In genomic region chr3:121224763-121225162, GRCm38 (mm10) we compare ENCODE assay signal across 25 mouse cellular contexts.
"Had no signal": no experiment of that assay in that cellular context is flagged by ENCODE, and none has a peak within 500 bp of the region (broad histone marks: within the 10 kb centered on the region; RNA-seq: fewer than 3 reads in every experiment).

No protein-coding gene starts in this region.

- H3K4me2 ChIP-seq: embryonic facial prominence, embryonic 12.5 days; embryonic facial prominence, embryonic 13.5 days; embryonic facial prominence, embryonic 15.5 days; forebrain, embryonic 12.5 days; forebrain, embryonic 13.5 days; forebrain, embryonic 15.5 days had no signal

- H3K36me3 ChIP-seq: embryonic facial prominence, embryonic 10.5 days; embryonic facial prominence, embryonic 12.5 days; embryonic facial prominence, embryonic 13.5 days; embryonic facial prominence, embryonic 15.5 days; forebrain, embryonic 10.5 days; forebrain, embryonic 12.5 days; forebrain, embryonic 15.5 days; heart, embryonic 10.5 days had no signal

- H3K27ac ChIP-seq: embryonic facial prominence, embryonic 10.5 days; embryonic facial prominence, embryonic 12.5 days; embryonic facial prominence, embryonic 13.5 days; embryonic facial prominence, embryonic 15.5 days; forebrain, embryonic 10.5 days; forebrain, embryonic 12.5 days; forebrain, embryonic 13.5 days; forebrain, embryonic 15.5 days; gastrocnemius, adult 2 months; heart, adult 2 months; heart, embryonic 10.5 days had no signal

- H3K4me1 ChIP-seq: embryonic facial prominence, embryonic 12.5 days; embryonic facial prominence, embryonic 13.5 days; embryonic facial prominence, embryonic 15.5 days; forebrain, embryonic 12.5 days; forebrain, embryonic 13.5 days had no signal

- DNase-seq: cerebellum, adult 9-10 months; cerebellum, adult 9-11 months; cerebellum, postnatal 10 days; cerebellum, postnatal 14 days; cerebellum, postnatal 25 days; cerebellum, postnatal 36 days; embryo, embryonic 11 days; forebrain, postnatal 0 days; gastrocnemius, adult 2 months; gastrocnemius, postnatal 10 days; gastrocnemius, postnatal 14 days; gastrocnemius, postnatal 25 days; gastrocnemius, postnatal 36 days; heart, adult 18-20 months; heart, adult 2 months had no signal

- H3K4me3 ChIP-seq: embryonic facial prominence, embryonic 10.5 days; embryonic facial prominence, embryonic 12.5 days; embryonic facial prominence, embryonic 13.5 days; embryonic facial prominence, embryonic 15.5 days; erythroblast, embryonic 14.5 days; forebrain, embryonic 10.5 days; forebrain, embryonic 12.5 days; forebrain, embryonic 13.5 days; forebrain, embryonic 15.5 days; gastrocnemius, adult 2 months; heart, adult 2 months; heart, embryonic 10.5 days had no signal

- H3K9ac ChIP-seq: embryonic facial prominence, embryonic 12.5 days; embryonic facial prominence, embryonic 13.5 days; embryonic facial prominence, embryonic 15.5 days; forebrain, embryonic 12.5 days; forebrain, embryonic 13.5 days; forebrain, embryonic 15.5 days; forebrain, postnatal 0 days had no signal

- H3K27me3 ChIP-seq: embryonic facial prominence, embryonic 12.5 days; embryonic facial prominence, embryonic 13.5 days; embryonic facial prominence, embryonic 15.5 days; forebrain, embryonic 12.5 days; forebrain, embryonic 13.5 days; forebrain, embryonic 15.5 days had no signal

- H3K9me3 ChIP-seq: embryonic facial prominence, embryonic 10.5 days; embryonic facial prominence, embryonic 12.5 days; embryonic facial prominence, embryonic 13.5 days; embryonic facial prominence, embryonic 15.5 days; forebrain, embryonic 10.5 days; forebrain, embryonic 12.5 days; forebrain, embryonic 13.5 days; forebrain, embryonic 15.5 days; heart, embryonic 10.5 days had no signal
